Mouse (Mus musculus): ENCODE measurements around the gene Il9r. TPM values are rescaled to one million over a fixed set of nuclear protein-coding genes. Genes with fewer than 3 reads are reported as not detected.

Il9r gene
- polyA plus RNA-seq, 1 experiment from 2014 or later, result 0.09 TPM

DNA sequence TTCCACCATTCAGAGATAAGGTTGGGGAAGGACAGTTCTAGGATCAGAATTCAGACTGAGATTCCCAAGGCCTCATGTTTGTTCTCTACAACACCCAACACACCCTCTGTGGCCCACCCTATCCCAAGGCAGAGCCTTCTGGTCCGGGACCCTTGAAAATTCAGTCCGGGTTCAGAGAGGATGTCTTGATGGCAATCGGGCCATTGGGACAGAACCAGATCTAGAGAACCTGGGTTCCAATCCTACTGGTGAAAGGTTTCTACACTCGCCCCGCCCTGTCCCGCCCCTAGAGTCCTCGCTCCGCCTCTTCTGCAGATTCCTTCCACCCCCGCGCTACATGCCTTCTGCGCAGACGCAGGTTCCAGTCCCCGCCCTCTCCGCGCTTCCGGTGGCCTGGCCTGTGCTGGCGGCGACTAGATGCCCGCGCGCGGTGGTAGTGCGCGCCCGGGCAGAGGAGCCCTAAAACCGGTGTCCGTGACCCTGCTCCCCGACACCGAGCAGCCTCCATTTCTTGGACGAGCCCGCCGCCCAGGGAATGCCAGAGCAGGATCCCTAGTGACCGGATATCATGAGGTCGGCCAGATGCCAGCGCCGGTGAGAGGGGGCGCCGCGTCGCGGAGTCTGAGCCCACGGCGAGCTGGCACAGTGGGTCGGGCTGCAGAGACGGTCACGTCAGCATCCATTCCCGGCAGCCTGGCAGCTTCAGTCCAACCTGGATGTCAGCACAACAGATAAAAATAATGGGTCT is 26.2 kb upstream of the Il9r start, which contains the start of gene Mpg:
Gene Mpg, plus strand, starts transcription at position 382 of the 748 bp plus-strand sequence.
- peak within 1 kb of the TSS; percentile 81 for H3K9ac ChIP-seq
- peaks cover 47% of the 10 kb centered on the region for H3K4me1 ChIP-seq
- H3K9me3 ChIP-seq, result no peaks in the 10 kb centered on the region
- 3% methylated on average over 46 of the region's 47 CpGs for WGBS
- H3K4me3 ChIP-seq (replicated peaks), result peak within 1 kb of the TSS; percentile 73
- peak within 1 kb of the TSS; percentile 93 for H3K27ac ChIP-seq
- peaks cover 7% of the 10 kb centered on the region; the same call in 1 of the 2 replicates for H3K36me3 ChIP-seq
- peak; percentile 68 for ATAC-seq (ENCODE audit: insufficient read depth, low FRiP score, low read depth)
- no peaks in the 10 kb centered on the region for H3K27me3 ChIP-seq (replicated peaks)
- peak within 1 kb of the TSS; percentile 84 for H3K4me2 ChIP-seq

DNA sequence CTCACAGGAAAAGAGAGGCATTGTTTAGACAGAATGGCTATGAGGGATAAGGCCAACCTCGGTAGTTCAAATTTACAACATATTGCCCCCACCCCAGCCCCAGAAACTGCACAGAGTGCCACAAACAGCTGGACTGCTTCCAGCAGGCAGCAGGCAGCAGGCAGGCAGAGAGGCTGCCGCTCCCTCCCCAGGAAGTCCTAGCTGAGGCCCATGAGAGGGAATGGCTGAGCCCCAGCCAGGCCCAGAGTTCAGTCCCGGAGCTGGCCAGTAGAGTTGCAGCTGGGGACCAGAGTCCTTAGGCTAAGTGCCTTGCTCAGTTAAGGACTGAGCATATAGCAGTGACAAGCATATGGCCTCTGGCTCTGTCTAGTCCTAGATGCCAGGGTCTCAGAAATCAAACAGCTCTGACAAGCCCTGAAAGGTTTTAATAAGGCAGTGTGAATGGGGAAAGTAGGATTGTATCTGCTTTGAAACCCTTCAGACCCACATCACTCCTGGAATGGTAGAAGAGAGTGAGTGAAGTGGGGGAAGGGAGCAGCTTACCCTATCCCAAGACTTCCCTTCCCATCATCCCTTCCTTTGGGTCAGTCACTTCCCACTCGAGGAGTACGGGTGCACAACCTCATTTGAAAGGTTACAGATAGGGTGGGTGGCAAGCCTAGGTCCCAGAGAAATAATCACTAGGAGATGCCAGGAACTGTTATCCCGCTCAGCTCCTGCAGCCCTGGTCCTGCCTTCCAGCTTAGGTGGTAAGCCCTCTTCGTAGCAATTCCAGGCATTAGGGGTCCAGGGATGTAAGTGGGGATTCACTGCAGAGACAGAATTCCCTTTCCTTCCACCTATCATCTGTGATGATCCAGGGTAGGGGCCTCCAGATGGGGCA is 25.4 kb upstream of the Il9r start:
- Histone ChIP-seq H3K36me3 (0 out of 2 replicates have a peak, but pooled peaks cover 3% of the 10 kb centered on the region), H3K9me3 (no peaks in the 10 kb centered on the region), H3K4me1 (peaks cover 53% of the 10 kb centered on the region), H3K27ac (peak overlapping the region; percentile 93), H3K27me3 (replicated peaks) (no peaks in the 10 kb centered on the region), H3K9ac (no peak overlapping the region), H3K4me2 (peak overlapping the region; percentile 23), H3K4me3 (replicated peaks) (no peak overlapping the region)
- 42% methylated on average over 7 of the region's 7 CpGs for WGBS
- no peak for ATAC-seq (ENCODE audit: insufficient read depth, low FRiP score, low read depth)

GRCm38 (mm10) chr11:32224468-32225139 is 24.5 kb upstream of the Il9r start:
- Histone ChIP-seq H3K4me2 (peak overlapping the region; percentile 23; the same call in 1 of the 2 replicates), H3K4me1 (peaks cover 61% of the 10 kb centered on the region), H3K27ac (peak overlapping the region; percentile 93), H3K9ac (no peak overlapping the region), H3K4me3 (replicated peaks) (no peak overlapping the region), H3K9me3 (no peaks in the 10 kb centered on the region), H3K36me3 (no peaks in the 10 kb centered on the region), H3K27me3 (replicated peaks) (no peaks in the 10 kb centered on the region)
- 15% methylated on average over 4 of the region's 4 CpGs for WGBS
- ATAC-seq (ENCODE audit: insufficient read depth, low FRiP score, low read depth), result peak; percentile 23; the same call in 1 of the 2 replicates

- Histone ChIP-seq H3K27ac (peak overlapping the region; percentile 1; the same call in 1 of the 2 replicates), H3K4me1 (peaks cover 73% of the 10 kb centered on the region), H3K4me2 (peak overlapping the region; percentile 78; the same call in 1 of the 2 replicates), H3K27me3 (replicated peaks) (no peaks in the 10 kb centered on the region), H3K36me3 (no peaks in the 10 kb centered on the region), H3K9me3 (no peaks in the 10 kb centered on the region), H3K4me3 (replicated peaks) (no peak overlapping the region), H3K9ac (no peak overlapping the region)
- ATAC-seq (ENCODE audit: insufficient read depth, low FRiP score, low read depth), result no peak
- 65% methylated on average over 4 of the region's 4 CpGs for WGBS
Measured at GRCm38 (mm10) chr11:32223297-32223967, 23.4 kb upstream of the Il9r start.

- ATAC-seq (ENCODE audit: insufficient read depth, low FRiP score, low read depth), result no peak
- 6% methylated on average over 21 of the region's 21 CpGs for WGBS
Measured at GRCm38 (mm10) chr11:32222570-32223194, 22.6 kb upstream of the Il9r start.

GRCm38 (mm10) chr11:32221951-32222409 is 21.9 kb upstream of the Il9r start, which contains the start of gene Rhbdf1:
TSS of gene Rhbdf1 (minus strand) at chr11:32222300.
- Histone ChIP-seq H3K4me1 (peaks cover 71% of the 10 kb centered on the region), H3K36me3 (no peaks in the 10 kb centered on the region), H3K4me3 (replicated peaks) (peak within 1 kb of the TSS; percentile 90), H3K27me3 (replicated peaks) (no peaks in the 10 kb centered on the region), H3K4me2 (peak within 1 kb of the TSS; percentile 78), H3K9me3 (no peaks in the 10 kb centered on the region), H3K9ac (peak within 1 kb of the TSS; percentile 94), H3K27ac (peak within 1 kb of the TSS; percentile 97)
- no peak for ATAC-seq (ENCODE audit: insufficient read depth, low FRiP score, low read depth)
- 0% methylated on average over 52 of the region's 72 CpGs for WGBS

More at GRCm38 (mm10) chr11:32222570-32223194, 22.6 kb upstream of the Il9r start:
- peak overlapping the region; percentile 78 for H3K4me2 ChIP-seq
- H3K4me1 ChIP-seq, result peaks cover 74% of the 10 kb centered on the region
- H3K9me3 ChIP-seq, result no peaks in the 10 kb centered on the region
- H3K27me3 ChIP-seq (replicated peaks), result no peaks in the 10 kb centered on the region
- no peaks in the 10 kb centered on the region for H3K36me3 ChIP-seq
- H3K9ac ChIP-seq, result peak overlapping the region; percentile 94; the same call in 1 of the 2 replicates
- H3K4me3 ChIP-seq (replicated peaks), result peak overlapping the region; percentile 90
- H3K27ac ChIP-seq, result peak overlapping the region; percentile 97

GRCm38 (mm10) chr11:32221225-32221950 is 21.3 kb upstream of the Il9r start:
- peak; percentile 69 for ATAC-seq (ENCODE audit: insufficient read depth, low FRiP score, low read depth)
- under 1% methylated on average over 46 of the region's 46 CpGs for WGBS

DNA sequence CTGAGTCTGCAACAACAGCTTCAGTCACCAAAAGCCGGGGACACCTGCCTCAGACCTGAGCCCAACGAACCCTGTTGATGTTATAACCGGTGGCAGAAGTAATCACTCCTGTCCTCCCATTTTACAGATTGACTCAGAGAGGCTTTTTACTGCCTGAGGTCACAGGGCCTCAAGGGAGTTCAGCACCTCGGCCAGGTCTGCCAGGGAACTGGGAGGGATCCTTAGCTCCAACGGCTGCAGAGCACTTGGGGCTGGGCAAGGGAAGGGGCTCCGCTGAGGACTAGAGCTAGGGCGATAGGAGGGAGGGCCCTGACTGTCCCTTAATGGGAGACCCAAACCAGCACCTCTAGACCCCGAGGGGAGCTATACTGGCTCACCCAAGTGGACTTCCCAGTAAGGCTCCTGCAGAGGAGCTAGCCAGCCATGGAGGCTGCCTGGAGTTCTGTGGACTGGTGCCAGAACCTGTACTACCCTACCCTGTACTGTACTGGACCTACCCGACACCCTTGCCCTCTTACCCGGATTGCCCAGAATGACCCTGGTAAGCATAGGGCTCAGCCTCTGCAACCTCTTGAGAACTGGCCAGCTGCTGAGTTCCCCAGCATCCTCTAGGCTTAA is 20.6 kb upstream of the Il9r start:
- Histone ChIP-seq H3K9ac (peak overlapping the region; percentile 94; the same call in 1 of the 2 replicates), H3K4me1 (peaks cover 64% of the 10 kb centered on the region), H3K4me2 (peak overlapping the region; percentile 78), H3K27me3 (replicated peaks) (no peaks in the 10 kb centered on the region), H3K36me3 (peaks cover 2% of the 10 kb centered on the region; the same call in 1 of the 2 replicates), H3K27ac (peak overlapping the region; percentile 97), H3K9me3 (no peaks in the 10 kb centered on the region), H3K4me3 (replicated peaks) (peak overlapping the region; percentile 90)
- ATAC-seq (ENCODE audit: insufficient read depth, low FRiP score, low read depth), result no peak; the same call in 1 of the 2 replicates
- 32% methylated on average over 10 of the region's 10 CpGs for WGBS

More at GRCm38 (mm10) chr11:32221225-32221950, 21.3 kb upstream of the Il9r start:
- no peaks in the 10 kb centered on the region for H3K27me3 ChIP-seq (replicated peaks)
- no peaks in the 10 kb centered on the region for H3K9me3 ChIP-seq
- peak overlapping the region; percentile 97 for H3K27ac ChIP-seq
- H3K9ac ChIP-seq, result peak overlapping the region; percentile 94
- peaks cover 69% of the 10 kb centered on the region for H3K4me1 ChIP-seq
- H3K4me2 ChIP-seq, result peak overlapping the region; percentile 78
- peak overlapping the region; percentile 90 for H3K4me3 ChIP-seq (replicated peaks)
- no peaks in the 10 kb centered on the region for H3K36me3 ChIP-seq

DNA sequence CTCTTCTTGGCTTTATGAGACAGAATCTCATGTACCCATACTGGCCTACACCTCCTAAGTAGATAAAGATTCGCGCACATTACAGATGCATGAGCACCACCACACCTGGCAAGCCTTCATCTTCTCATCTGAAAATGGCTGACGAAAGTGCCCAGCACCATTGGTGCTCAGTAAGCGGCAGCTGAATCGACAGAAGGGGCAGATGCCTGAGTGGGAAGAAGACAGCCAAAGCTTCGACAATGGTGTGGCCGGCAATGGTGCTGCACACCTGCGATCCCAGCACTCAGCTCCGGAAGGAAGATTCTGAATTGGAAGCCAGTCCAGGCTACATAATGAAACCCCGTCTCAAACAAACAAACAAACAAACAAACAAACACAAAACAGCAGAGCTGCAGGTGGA is 19.2 kb upstream of the Il9r start:
- Histone ChIP-seq H3K9ac (no peak overlapping the region), H3K4me3 (replicated peaks) (no peak overlapping the region), H3K36me3 (peaks cover 15% of the 10 kb centered on the region), H3K27ac (no peak overlapping the region), H3K4me2 (0 out of 2 replicates have a peak overlapping the region, but pooled peaks have one; percentile 78), H3K27me3 (replicated peaks) (no peaks in the 10 kb centered on the region), H3K4me1 (peaks cover 49% of the 10 kb centered on the region), H3K9me3 (no peaks in the 10 kb centered on the region)
- WGBS, result 84% methylated on average over 10 of the region's 10 CpGs
- ATAC-seq (ENCODE audit: insufficient read depth, low FRiP score, low read depth), result no peak
